9 mouse cellular contexts compared by ENCODE assay signal in genomic region chr1:90207739-90208502, GRCm38 (mm10). TPM values are rescaled to one million over a fixed set of nuclear protein-coding genes. Genes with fewer than 3 reads are reported as not detected.
DNase-seq lines count a peak whose midpoint lies in the region; ATAC-seq and TF ChIP-seq lines count a peak whose summit lies in the region.
"Had no signal": no experiment of that assay in that cellular context is flagged by ENCODE, and none has a peak within 500 bp of the region (broad histone marks: within the 10 kb centered on the region; RNA-seq: fewer than 3 reads in every experiment).

No protein-coding gene starts in this region.

- DNase-seq in heart, adult 11 months, result peak; percentile 95
- DNase-seq in heart, postnatal 25 days (ENCODE audit: low spot score), result no peak
- DNase-seq in kidney, adult 2 months, result peak; percentile 84
- no peak for DNase-seq in adrenal gland, postnatal 14 days
- no peak for DNase-seq in cerebellum, adult 9-11 months

- WGBS in forebrain, embryonic 15.5 days, result 60% methylated on average over 6 of the region's 6 CpGs
- 35% methylated on average over 6 of the region's 6 CpGs for WGBS in kidney, adult 2 months

- H3K27me3 ChIP-seq in forebrain, embryonic 15.5 days, result no peaks in the 10 kb centered on the region; the same call in 1 of the 2 replicates
- H3K27me3 ChIP-seq in kidney, adult 2 months (replicated peaks; ENCODE audit: control insufficient read depth, insufficient read depth, low read length), result no peaks in the 10 kb centered on the region
- no peaks in the 10 kb centered on the region for H3K27me3 ChIP-seq in myocyte (ENCODE audit: control insufficient read depth, insufficient read depth, insufficient read length)

- no peak overlapping the region for H3ac ChIP-seq in myocyte (ENCODE audit: control insufficient read depth, insufficient read length)

- peak overlapping the region; percentile 48 for H3K4me3 ChIP-seq in forebrain, embryonic 15.5 days
- H3K4me3 ChIP-seq in kidney, adult 2 months (ENCODE audit: insufficient read depth, low read depth, low read length), result peak overlapping the region; percentile 17; the same call in 1 of the 2 replicates
- no peak overlapping the region for H3K4me3 ChIP-seq in myocyte
- H3K4me3 ChIP-seq: megakaryocyte, embryonic 14.5 days had no signal

- peak overlapping the region; percentile 87 for H3K27ac ChIP-seq in forebrain, embryonic 15.5 days (replicated peaks)
- H3K27ac ChIP-seq in kidney, adult 2 months (ENCODE audit: insufficient read depth, low read depth, low read length), result peak overlapping the region; percentile 34

- peaks cover 71% of the 10 kb centered on the region for H3K79me2 ChIP-seq in myocyte (ENCODE audit: control insufficient read depth, insufficient read depth)

- no peak for TF ChIP-seq POLR2A in kidney, adult 2 months (IDR thresholded peaks at IDR 0.05; ENCODE audit: low read depth, low read length)
- TF ChIP-seq POLR2A in myocyte (IDR thresholded peaks at IDR 0.05; ENCODE audit: insufficient read length, low read depth), result no peak

- peaks cover 72% of the 10 kb centered on the region for H3K4me1 ChIP-seq in forebrain, embryonic 15.5 days
- H3K4me1 ChIP-seq in kidney, adult 2 months (ENCODE audit: control insufficient read depth, insufficient read depth, low read length), result peaks cover 50% of the 10 kb centered on the region

- H3K4me2 ChIP-seq in forebrain, embryonic 15.5 days (replicated peaks), result peak overlapping the region; percentile 50
- peak overlapping the region; percentile 76 for H3K4me2 ChIP-seq in myocyte (ENCODE audit: low read depth)

- H3K9me3 ChIP-seq in forebrain, embryonic 15.5 days, result no peaks in the 10 kb centered on the region
- H3K9me3 ChIP-seq: megakaryocyte, embryonic 14.5 days had no signal

- no peaks in the 10 kb centered on the region for H3K36me3 ChIP-seq in forebrain, embryonic 15.5 days
- H3K36me3 ChIP-seq in kidney, adult 2 months (ENCODE audit: control insufficient read depth, insufficient read depth, low read length), result no peaks in the 10 kb centered on the region
- no peaks in the 10 kb centered on the region for H3K36me3 ChIP-seq in myocyte (ENCODE audit: control insufficient read depth, insufficient read depth)

- ATAC-seq in forebrain, embryonic 15.5 days (replicated peaks), result no peak
- no peak for ATAC-seq in CD4-positive, CD25-positive, alpha-beta regulatory T cell, adult 4 months

- intact Hi-C loops in heart, postnatal 25 days (cut with DNase I), result loop anchor here (2.0 to 5.0 kb wide), 3 partner anchors 27 to 284 kb away; no protein-coding TSS in a partner anchor

- TF ChIP-seq CTCF in kidney, adult 2 months (conservative IDR thresholded peaks at IDR 0.05; ENCODE audit: insufficient read depth, insufficient read length, low read depth, low read length), result no peak

- peak overlapping the region; percentile 38; the same call in 1 of the 2 replicates for H3K9ac ChIP-seq in forebrain, embryonic 15.5 days (replicated peaks)

TF ChIP-seq in myocyte, 11 proteins besides CTCF, POLR2A, EP300 and RAD21:
- no peak for TF ChIP-seq MYOG (IDR thresholded peaks at IDR 0.05; ENCODE audit: control insufficient read depth in 1 of 3, insufficient read depth in 1 of 3, insufficient read length in 2 of 3, low read depth in 2 of 3)
- no peak for TF ChIP-seq CEBPB (IDR thresholded peaks at IDR 0.05; ENCODE audit: insufficient read depth, poor library complexity, severe bottlenecking)
- TF ChIP-seq TCF3 (IDR thresholded peaks at IDR 0.05; ENCODE audit: insufficient read length, low read depth), result no peak
- TF ChIP-seq TCF12 (IDR thresholded peaks at IDR 0.05; ENCODE audit: insufficient read depth, poor library complexity, severe bottlenecking), result no peak
- TF ChIP-seq MYOD1 (IDR thresholded peaks at IDR 0.05; ENCODE audit: control insufficient read depth in 1 of 3, insufficient read length in 2 of 3, low read depth in 2 of 3), result no peak
- no peak for TF ChIP-seq REST (IDR thresholded peaks at IDR 0.05; ENCODE audit: insufficient read depth, insufficient read length)
- no peak for TF ChIP-seq USF1 (IDR thresholded peaks at IDR 0.05; ENCODE audit: low read depth)
- TF ChIP-seq MAX (IDR thresholded peaks at IDR 0.05; ENCODE audit: low read depth), result no peak
- TF ChIP-seq SRF (IDR thresholded peaks at IDR 0.05; ENCODE audit: control insufficient read depth, insufficient read length, low read depth), result no peak
- no peak for TF ChIP-seq POLR2AphosphoS2 (IDR thresholded peaks at IDR 0.05; ENCODE audit: insufficient read length, low read depth)
- no peak for TF ChIP-seq E2F4 (IDR thresholded peaks at IDR 0.05; ENCODE audit: insufficient read depth)

RNA-seq across cellular contexts. Expression of gene Ackr3, which starts 4.1 kb away (rescaled TPM):
- total RNA-seq in heart, postnatal 25 days (2021), result 10 to 100 TPM; 64.4 to 75.8 TPM
- polyA plus RNA-seq in forebrain, embryonic 15.5 days (2015; fragmentation: Nextera tagmentation; extraction: Ambion mirVana), result 23.7 and 23.8 TPM in 2 replicates
- polyA plus RNA-seq in kidney, adult 2 months (2012; rRNA removed), result 128 and 172 TPM in 2 replicates
- 10.8 TPM for polyA plus RNA-seq in myocyte (2012; fragmentation: generic; extraction: Trizol)
- 66.0 and 91.4 TPM in 2 replicates for total RNA-seq in adrenal gland, postnatal 14 days (2021)
- polyA plus RNA-seq in CD4-positive, CD25-positive, alpha-beta regulatory T cell, adult 4 months (2017; shearing (Covaris generic)), result not detected

RNA-seq across cellular contexts. Expression of gene Iqca, which starts 54.7 kb away (rescaled TPM):
- total RNA-seq in heart, postnatal 25 days (2021), result not detected
- polyA plus RNA-seq in forebrain, embryonic 15.5 days (2015; fragmentation: Nextera tagmentation; extraction: Ambion mirVana), result 0.52 and 1.3 TPM in 2 replicates
- 0.05 and 0.33 TPM in 2 replicates for polyA plus RNA-seq in kidney, adult 2 months (2012; rRNA removed)
- 0.02 TPM for polyA plus RNA-seq in myocyte (2012; fragmentation: generic; extraction: Trizol)
- not detected in 2 replicates for total RNA-seq in adrenal gland, postnatal 14 days (2021)
- polyA plus RNA-seq in CD4-positive, CD25-positive, alpha-beta regulatory T cell, adult 4 months (2017; shearing (Covaris generic)), result not detected

Comparison
In these comparisons a context has a peak if more than half of its experiments do, and no peak if none do; other contexts are left out.
1. DNase-seq: peak in heart, adult 11 months (single experiment) and kidney, adult 2 months (single experiment); none in heart, postnatal 25 days (single experiment), adrenal gland, postnatal 14 days (single experiment) and cerebellum, adult 9-11 months (single experiment).
2. RNA of gene Ackr3, which starts 4.1 kb away (polyA plus RNA-seq): 128 to 172 TPM in kidney, adult 2 months, 23.7 to 23.8 TPM in forebrain, embryonic 15.5 days and 10.8 TPM in myocyte (single experiment); not detected in CD4-positive, CD25-positive, alpha-beta regulatory T cell, adult 4 months; every median in the first group is over 10 times any median in the second.